Mouse (Mus musculus): Measurements from ENCODE around the gene Gfer.

- TF ChIP-seq CTCF (IDR thresholded peaks at IDR 0.05; ENCODE audit: insufficient read depth, low read depth, low read length) = no peak
- TF ChIP-seq POLR2A (IDR thresholded peaks at IDR 0.05; ENCODE audit: insufficient read depth, low read depth, low read length) = no peak
Measured at GRCm38 (mm10) chr17:24715556-24715955, 19.6 kb upstream of the Gfer start.

Measured in olfactory bulb, adult 2 months (tissue).